Mouse (Mus musculus) neural tube, embryonic 13.5 days (tissue): ENCODE data around the gene Grin2c. TPM values are rescaled to one million over a fixed set of nuclear protein-coding genes. Genes with fewer than 3 reads are reported as not detected.

Source experiments
- ATAC-seq: fragments of 200-750 bp; cut with Nextera tagmentation; 2 replicates; pipeline ENCODE4 v1.8.0; 2017; ENCODE audit warnings: low read depth, mild to moderate bottlenecking, moderate TSS enrichment, moderate library complexity
- H3K27ac ChIP-seq: fragments of 300-500 bp; sonication (generic); replicated peaks from 2 replicates; pipeline ENCODE4 v1.5.1; 2015; ENCODE audit warnings: moderate library complexity, mild to moderate bottlenecking, inconsistent platforms
- H3K27me3 ChIP-seq: fragments of 300-500 bp; sonication (generic); 2 replicates; pipeline ENCODE4 v1.6.1; 2015; ENCODE audit warnings: mild to moderate bottlenecking, inconsistent platforms
- H3K36me3 ChIP-seq: fragments of 300-500 bp; sonication (generic); 2 replicates; pipeline ENCODE4 v1.6.1; 2015; ENCODE audit warnings: mild to moderate bottlenecking, inconsistent platforms
- H3K4me1 ChIP-seq: fragments of 300-500 bp; sonication (generic); replicated peaks from 2 replicates; pipeline ENCODE4 v1.6.1; 2015; ENCODE audit warnings: inconsistent platforms
- H3K4me2 ChIP-seq: fragments of 300-500 bp; sonication (generic); 2 replicates; pipeline ENCODE4 v1.6.1; 2015; ENCODE audit warnings: inconsistent platforms, mild to moderate bottlenecking, moderate library complexity
- H3K4me3 ChIP-seq: fragments of 300-500 bp; sonication (generic); 2 replicates; pipeline ENCODE4 v1.5.1; 2015; ENCODE audit warnings: mild to moderate bottlenecking, inconsistent platforms
- H3K9ac ChIP-seq: fragments of 300-500 bp; sonication (generic); 2 replicates; pipeline ENCODE4 v1.6.1; 2015; ENCODE audit warnings: moderate library complexity, mild to moderate bottlenecking, inconsistent platforms
- H3K9me3 ChIP-seq: fragments of 300-500 bp; sonication (generic); 2 replicates; pipeline ENCODE4 v1.6.1; 2016; ENCODE audit warnings: inconsistent platforms
- WGBS: fragments of 180-500 bp; shearing (Covaris S2); methylation state at CpG from one replicate; pipeline ENCODE4 v1.1.7; 2015; 5-methylcytosine and 5-hydroxymethylcytosine counted together
- polyA plus RNA-seq: library from polyadenylated mRNA; unstranded; fragments of >200 nt; fragmentation: Nextera tagmentation; extraction: Ambion mirVana; gene quantifications from 2 replicates; pipeline ENCODE4 v1.2.1, GENCODE M21; 2015

Gene Grin2c
- polyA plus RNA-seq, 1 experiment from 2014 or later = 0.57 TPM

GRCm38 (mm10) chr11:115271481-115271880 is 4.4 kb upstream of the Grin2c start:
- Histone ChIP-seq H3K9me3 (no peaks in the 10 kb centered on the region), H3K4me2 (no peak overlapping the region), H3K27ac (no peak overlapping the region), H3K4me3 (no peak overlapping the region), H3K4me1 (peaks cover 41% of the 10 kb centered on the region), H3K27me3 (peaks cover 32% of the 10 kb centered on the region), H3K36me3 (peaks cover 20% of the 10 kb centered on the region), H3K9ac (no peak overlapping the region)
- WGBS = 75% methylated on average over 10 of the region's 10 CpGs
- ATAC-seq = no peak

GRCm38 (mm10) chr11:115271052-115271451 is 4.0 kb upstream of the Grin2c start:
- no peak overlapping the region for H3K9ac ChIP-seq
- H3K4me1 ChIP-seq = peaks cover 41% of the 10 kb centered on the region
- WGBS = 81% methylated on average over 9 of the region's 9 CpGs
- no peak overlapping the region for H3K27ac ChIP-seq
- H3K27me3 ChIP-seq = peaks cover 36% of the 10 kb centered on the region
- no peaks in the 10 kb centered on the region for H3K9me3 ChIP-seq
- ATAC-seq = no peak
- no peak overlapping the region for H3K4me2 ChIP-seq
- H3K36me3 ChIP-seq = peaks cover 20% of the 10 kb centered on the region
- H3K4me3 ChIP-seq = no peak overlapping the region

- ATAC-seq = no peak; the same call in 1 of the 2 replicates
- H3K9me3 ChIP-seq = no peaks in the 10 kb centered on the region
- WGBS = 29% methylated on average over 19 of the region's 19 CpGs
Observed at GRCm38 (mm10) chr11:115270148-115270861, 3.3 kb upstream of the Grin2c start.

GRCm38 (mm10) chr11:115269330-115270066 is 2.5 kb upstream of the Grin2c start:
- H3K9me3 ChIP-seq = no peaks in the 10 kb centered on the region
- no peak overlapping the region for H3K4me2 ChIP-seq
- peaks cover 37% of the 10 kb centered on the region for H3K4me1 ChIP-seq
- no peak for ATAC-seq
- H3K36me3 ChIP-seq = peaks cover 20% of the 10 kb centered on the region
- no peak overlapping the region for H3K27ac ChIP-seq
- 92% methylated on average over 27 of the region's 27 CpGs for WGBS
- H3K9ac ChIP-seq = no peak overlapping the region
- H3K27me3 ChIP-seq = peaks cover 51% of the 10 kb centered on the region
- H3K4me3 ChIP-seq = no peak overlapping the region

More at GRCm38 (mm10) chr11:115270148-115270861, 3.3 kb upstream of the Grin2c start:
- H3K27me3 ChIP-seq = peaks cover 43% of the 10 kb centered on the region
- H3K27ac ChIP-seq = no peak overlapping the region
- no peak overlapping the region for H3K4me3 ChIP-seq
- H3K36me3 ChIP-seq = peaks cover 20% of the 10 kb centered on the region
- no peak overlapping the region for H3K4me2 ChIP-seq
- peaks cover 41% of the 10 kb centered on the region for H3K4me1 ChIP-seq
- no peak overlapping the region for H3K9ac ChIP-seq

GRCm38 (mm10) chr11:115267958-115268357 is 915 bp upstream of the Grin2c start:
- H3K4me2 ChIP-seq = no peak overlapping the region
- H3K9ac ChIP-seq = 0 out of 2 replicates have a peak overlapping the region, but pooled peaks have one; percentile 17
- H3K4me1 ChIP-seq = peaks cover 32% of the 10 kb centered on the region
- H3K27me3 ChIP-seq = peaks cover 66% of the 10 kb centered on the region
- 75% methylated on average over 11 of the region's 11 CpGs for WGBS
- no peak overlapping the region for H3K4me3 ChIP-seq
- no peak for ATAC-seq
- peaks cover 20% of the 10 kb centered on the region for H3K36me3 ChIP-seq
- no peaks in the 10 kb centered on the region for H3K9me3 ChIP-seq
- no peak overlapping the region for H3K27ac ChIP-seq

GRCm38 (mm10) chr11:115266400-115266778 is 654 bp downstream of the Grin2c start:
- peaks cover 32% of the 10 kb centered on the region for H3K4me1 ChIP-seq
- no peaks in the 10 kb centered on the region for H3K9me3 ChIP-seq
- H3K4me3 ChIP-seq = peak overlapping the region; percentile 32
- 2% methylated on average over 22 of the region's 22 CpGs for WGBS
- peak overlapping the region; percentile 59; the same call in 1 of the 2 replicates for H3K9ac ChIP-seq
- ATAC-seq = no peak
- no peak overlapping the region for H3K27ac ChIP-seq
- H3K4me2 ChIP-seq = peak overlapping the region; percentile 55
- H3K27me3 ChIP-seq = peaks cover 81% of the 10 kb centered on the region
- peaks cover 20% of the 10 kb centered on the region for H3K36me3 ChIP-seq

- Histone ChIP-seq H3K4me3 (peak overlapping the region; percentile 32; the same call in 1 of the 2 replicates), H3K27me3 (peaks cover 86% of the 10 kb centered on the region)
Observed at GRCm38 (mm10) chr11:115265771-115266399, 1.2 kb downstream of the Grin2c start.

GRCm38 (mm10) chr11:115264862-115265668 is 2.0 kb downstream of the Grin2c start:
- Histone ChIP-seq H3K4me2 (peak overlapping the region; percentile 48), H3K9me3 (no peaks in the 10 kb centered on the region), H3K9ac (peak overlapping the region; percentile 31; the same call in 1 of the 2 replicates), H3K27me3 (peaks cover 95% of the 10 kb centered on the region), H3K4me1 (peaks cover 28% of the 10 kb centered on the region), H3K36me3 (peaks cover 20% of the 10 kb centered on the region), H3K4me3 (peak overlapping the region; percentile 14), H3K27ac (no peak overlapping the region)
- ATAC-seq = no peak
- WGBS = 6% methylated on average over 39 of the region's 39 CpGs

More at GRCm38 (mm10) chr11:115265771-115266399, 1.2 kb downstream of the Grin2c start:
- Histone ChIP-seq H3K4me1 (peaks cover 32% of the 10 kb centered on the region), H3K36me3 (peaks cover 20% of the 10 kb centered on the region), H3K27ac (no peak overlapping the region), H3K4me2 (no peak overlapping the region), H3K9ac (no peak overlapping the region), H3K9me3 (no peaks in the 10 kb centered on the region)
- ATAC-seq = no peak
- 5% methylated on average over 20 of the region's 20 CpGs for WGBS

- Histone ChIP-seq H3K36me3 (peaks cover 15% of the 10 kb centered on the region), H3K4me1 (peaks cover 27% of the 10 kb centered on the region), H3K4me3 (no peak overlapping the region), H3K27ac (no peak overlapping the region), H3K9me3 (no peaks in the 10 kb centered on the region), H3K4me2 (no peak overlapping the region), H3K9ac (no peak overlapping the region), H3K27me3 (peaks cover 99% of the 10 kb centered on the region)
- ATAC-seq = no peak
- 65% methylated on average over 7 of the region's 7 CpGs for WGBS
Observed at GRCm38 (mm10) chr11:115264136-115264861, 2.7 kb downstream of the Grin2c start.

- whole genome bisulfite sequencing = 85% methylated on average over 11 of the region's 11 CpGs
- no peak for ATAC-seq
Observed at GRCm38 (mm10) chr11:115262954-115263353, 4.1 kb downstream of the Grin2c start.

GRCm38 (mm10) chr11:115259134-115259533 is 7.9 kb downstream of the Grin2c start:
- no peak for ATAC-seq

More at GRCm38 (mm10) chr11:115262954-115263353, 4.1 kb downstream of the Grin2c start:
- Histone ChIP-seq H3K9me3 (no peaks in the 10 kb centered on the region), H3K4me1 (peaks cover 31% of the 10 kb centered on the region), H3K9ac (no peak overlapping the region), H3K4me2 (no peak overlapping the region), H3K27me3 (peaks cover 99% of the 10 kb centered on the region), H3K27ac (no peak overlapping the region), H3K4me3 (no peak overlapping the region), H3K36me3 (peaks cover 2% of the 10 kb centered on the region)

More at GRCm38 (mm10) chr11:115259134-115259533, 7.9 kb downstream of the Grin2c start:
- peaks cover 6% of the 10 kb centered on the region for H3K4me1 ChIP-seq
- no peak overlapping the region for H3K4me3 ChIP-seq
- H3K4me2 ChIP-seq = no peak overlapping the region
- no peaks in the 10 kb centered on the region for H3K36me3 ChIP-seq
- H3K27me3 ChIP-seq = peaks cover 99% of the 10 kb centered on the region
- no peak overlapping the region for H3K27ac ChIP-seq
- H3K9ac ChIP-seq = no peak overlapping the region
- H3K9me3 ChIP-seq = no peaks in the 10 kb centered on the region
- WGBS = 69% methylated on average over 4 of the region's 4 CpGs
